In the genomic region with DNA sequence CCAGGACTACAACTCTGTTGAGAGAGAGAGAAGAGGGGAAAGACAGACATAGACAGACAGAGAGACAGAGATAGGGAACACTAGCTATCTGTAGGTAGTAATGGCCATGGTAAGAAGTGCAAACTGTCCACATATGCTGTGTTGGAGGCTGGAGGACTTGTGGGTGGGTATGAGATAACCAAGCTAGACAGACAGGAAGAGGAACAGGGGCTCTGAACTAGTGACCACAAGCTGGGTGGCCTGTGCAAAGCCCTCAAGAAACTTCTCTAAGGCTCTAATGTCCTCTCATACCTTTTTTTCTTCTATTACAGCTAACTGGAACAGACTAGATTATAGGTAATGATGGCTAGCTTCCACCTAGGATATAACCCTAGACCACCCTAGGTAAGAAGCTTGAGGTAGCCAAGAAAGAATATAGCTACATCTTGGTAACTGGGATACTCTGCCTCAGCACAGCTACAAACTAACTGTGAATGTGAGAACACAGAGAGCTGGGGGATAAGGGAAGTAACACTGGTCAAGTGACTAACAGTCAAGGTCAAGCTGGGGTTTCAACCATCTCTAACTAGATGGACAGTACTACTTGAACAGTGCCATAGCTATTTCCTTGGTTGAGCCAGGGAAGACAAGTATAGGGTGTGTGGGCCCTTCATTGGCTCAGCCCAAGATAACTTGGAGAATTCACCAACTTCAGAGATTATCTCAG, we compare ENCODE assay signal across 26 mouse cellular contexts. TPM values are rescaled to one million over a fixed set of nuclear protein-coding genes. Genes with fewer than 3 reads are reported as not detected.
DNase-seq lines count a peak whose midpoint lies in the region; ATAC-seq lines count a peak whose summit lies in the region.
"Had no signal": no experiment of that assay in that cellular context is flagged by ENCODE, and none has a peak within 500 bp of the region (broad histone marks: within the 10 kb centered on the region; RNA-seq: fewer than 3 reads in every experiment).

No protein-coding gene starts in this region.

- no peaks in the 10 kb centered on the region for H3K9me3 ChIP-seq in liver, embryonic 12.5 days (replicated peaks)
- no peaks in the 10 kb centered on the region for H3K9me3 ChIP-seq in liver, embryonic 11.5 days (ENCODE audit: control insufficient read depth, low read length)
- no peaks in the 10 kb centered on the region for H3K9me3 ChIP-seq in liver, embryonic 16.5 days (replicated peaks; ENCODE audit: control insufficient read depth, low read length)
- H3K9me3 ChIP-seq: forebrain, embryonic 15.5 days; heart, embryonic 15.5 days; hindbrain, embryonic 13.5 days; midbrain, embryonic 12.5 days; neural tube, embryonic 12.5 days; stomach, embryonic 15.5 days had no signal

- no peak for DNase-seq in liver, embryonic 11.5 days (ENCODE audit: low spot score)
- DNase-seq in urinary bladder, postnatal 10 days (ENCODE audit: low spot score), result no peak
- DNase-seq in adrenal gland, adult 2 months, result no peak
- no peak for DNase-seq in urinary bladder, postnatal 4 days (ENCODE audit: low spot score in 2 of 2)
- DNase-seq: cerebellum, adult 18-20 months; cerebellum, postnatal 25 days; embryo, embryonic 11 days; gastrocnemius, postnatal 25 days; heart, adult 2 months; heart, postnatal 36 days; kidney, adult 18-20 months; layer of hippocampus, adult 9-11 months; lung, embryonic 14.5 days; right cerebral cortex, postnatal 4 days; thymus, adult 18-20 months; thymus, postnatal 36 days had no signal

- H3K9ac ChIP-seq in liver, embryonic 12.5 days, result no peak overlapping the region
- no peak overlapping the region for H3K9ac ChIP-seq in liver, embryonic 11.5 days (ENCODE audit: low read depth, low read length)
- no peak overlapping the region for H3K9ac ChIP-seq in liver, embryonic 16.5 days (ENCODE audit: low read depth, low read length)
- H3K9ac ChIP-seq: forebrain, embryonic 15.5 days; heart, embryonic 15.5 days; hindbrain, embryonic 13.5 days; lung, embryonic 14.5 days; midbrain, embryonic 12.5 days; neural tube, embryonic 12.5 days; stomach, embryonic 15.5 days had no signal

- H3K27me3 ChIP-seq in liver, embryonic 12.5 days (replicated peaks), result no peaks in the 10 kb centered on the region
- H3K27me3 ChIP-seq in liver, embryonic 11.5 days (replicated peaks; ENCODE audit: control insufficient read depth, insufficient read depth, low read length), result no peaks in the 10 kb centered on the region
- H3K27me3 ChIP-seq in liver, embryonic 16.5 days (ENCODE audit: control insufficient read depth, insufficient read depth, low read depth, low read length), result no peaks in the 10 kb centered on the region
- H3K27me3 ChIP-seq: forebrain, embryonic 15.5 days; heart, embryonic 15.5 days; hindbrain, embryonic 13.5 days; midbrain, embryonic 12.5 days; neural tube, embryonic 12.5 days; Patski; stomach, embryonic 15.5 days had no signal

- peak overlapping the region; percentile 12 for H3K27ac ChIP-seq in liver, embryonic 12.5 days
- H3K27ac ChIP-seq in liver, embryonic 11.5 days (ENCODE audit: low read depth, low read length), result no peak overlapping the region
- peak overlapping the region; percentile 15; the same call in 1 of the 2 replicates for H3K27ac ChIP-seq in liver, embryonic 16.5 days (ENCODE audit: low read length)
- H3K27ac ChIP-seq: forebrain, embryonic 15.5 days; heart, adult 2 months; heart, embryonic 15.5 days; hindbrain, embryonic 13.5 days; midbrain, embryonic 12.5 days; neural tube, embryonic 12.5 days; stomach, embryonic 15.5 days had no signal

- H3K36me3 ChIP-seq in liver, embryonic 12.5 days, result peaks cover 20% of the 10 kb centered on the region
- H3K36me3 ChIP-seq in liver, embryonic 11.5 days (ENCODE audit: control insufficient read depth, insufficient read depth, low read length), result peaks cover 4% of the 10 kb centered on the region; the same call in 1 of the 2 replicates
- peaks cover 2% of the 10 kb centered on the region for H3K36me3 ChIP-seq in liver, embryonic 16.5 days (ENCODE audit: control insufficient read depth, insufficient read depth)
- H3K36me3 ChIP-seq: stomach, embryonic 15.5 days had no signal

- H3K4me3 ChIP-seq in liver, embryonic 12.5 days, result no peak overlapping the region
- no peak overlapping the region for H3K4me3 ChIP-seq in liver, embryonic 11.5 days (ENCODE audit: low read depth, low read length)
- no peak overlapping the region for H3K4me3 ChIP-seq in liver, embryonic 16.5 days (ENCODE audit: low read depth, low read length)
- H3K4me3 ChIP-seq: forebrain, embryonic 15.5 days; heart, adult 2 months; heart, embryonic 15.5 days; hindbrain, embryonic 13.5 days; midbrain, embryonic 12.5 days; neural tube, embryonic 12.5 days; stomach, embryonic 15.5 days had no signal

- H3K4me1 ChIP-seq in liver, embryonic 12.5 days, result peaks cover 61% of the 10 kb centered on the region
- peaks cover 44% of the 10 kb centered on the region for H3K4me1 ChIP-seq in liver, embryonic 11.5 days (replicated peaks; ENCODE audit: control insufficient read depth, insufficient read depth, low read length)
- peaks cover 41% of the 10 kb centered on the region for H3K4me1 ChIP-seq in liver, embryonic 16.5 days (ENCODE audit: control insufficient read depth, low read depth, low read length)
- H3K4me1 ChIP-seq: forebrain, embryonic 15.5 days; midbrain, embryonic 12.5 days; neural tube, embryonic 12.5 days had no signal

- no peak overlapping the region for H3K4me2 ChIP-seq in liver, embryonic 12.5 days
- H3K4me2 ChIP-seq in liver, embryonic 11.5 days, result no peak overlapping the region
- H3K4me2 ChIP-seq in liver, embryonic 16.5 days (ENCODE audit: low read depth, low read length), result no peak overlapping the region
- H3K4me2 ChIP-seq: forebrain, embryonic 15.5 days; heart, embryonic 15.5 days; hindbrain, embryonic 13.5 days; lung, embryonic 14.5 days; midbrain, embryonic 12.5 days; neural tube, embryonic 12.5 days; stomach, embryonic 15.5 days had no signal

- ATAC-seq in liver, embryonic 12.5 days, result no peak
- ATAC-seq in liver, embryonic 11.5 days (replicated peaks; ENCODE audit: low FRiP score), result no peak; the same call in 1 of the 2 replicates
- ATAC-seq in liver, embryonic 16.5 days (ENCODE audit: low read depth), result no peak
- ATAC-seq in monocyte, adult 5-6 weeks (replicated peaks; ENCODE audit: insufficient number of reproducible peaks, low FRiP score, low TSS enrichment, poor library complexity, severe bottlenecking), result peak; percentile 63
- ATAC-seq: forebrain, embryonic 15.5 days; Patski had no signal

RNA-seq across cellular contexts. Expression of a gene that starts 42.6 kb away (rescaled TPM):
- polyA plus RNA-seq in liver, embryonic 12.5 days (2016; fragmentation: Nextera tagmentation; extraction: Ambion mirVana), result not detected in 2 replicates
- polyA plus RNA-seq in liver, embryonic 11.5 days (2014; fragmentation: Nextera tagmentation; extraction: Ambion mirVana), result not detected in 2 replicates
- not detected in 2 replicates for polyA plus RNA-seq in liver, embryonic 16.5 days (2015; fragmentation: Nextera tagmentation; extraction: Ambion mirVana)
- 0.11 to 1.6 TPM (median 0.48 TPM) in 3 replicates for total RNA-seq in monocyte, adult 5-6 weeks (2017)
- total RNA-seq in adrenal gland, adult 2 months (2021), result under 1 TPM in 1 of 2 experiments, not detected in 1; 0.28 TPM
- polyA plus RNA-seq in adrenal gland, adult 2 months (2012; rRNA removed), result 0.13 TPM in 1 of 2 replicates, not detected in the other

RNA-seq across cellular contexts. Expression of a gene that starts 44.4 kb away (rescaled TPM):
- 30.2 TPM in 2 replicates for polyA plus RNA-seq in liver, embryonic 12.5 days (2016; fragmentation: Nextera tagmentation; extraction: Ambion mirVana)
- 15.8 and 16.5 TPM in 2 replicates for polyA plus RNA-seq in liver, embryonic 11.5 days (2014; fragmentation: Nextera tagmentation; extraction: Ambion mirVana)
- polyA plus RNA-seq in liver, embryonic 16.5 days (2015; fragmentation: Nextera tagmentation; extraction: Ambion mirVana), result 29.4 and 35.2 TPM in 2 replicates
- total RNA-seq in monocyte, adult 5-6 weeks (2017), result 117 to 140 TPM (median 127 TPM) in 3 replicates
- 100 to 1,000 TPM; 194 to 198 TPM for total RNA-seq in adrenal gland, adult 2 months (2021)
- 55.9 and 62.9 TPM in 2 replicates for polyA plus RNA-seq in adrenal gland, adult 2 months (2012; rRNA removed)
